In the genomic region with DNA sequence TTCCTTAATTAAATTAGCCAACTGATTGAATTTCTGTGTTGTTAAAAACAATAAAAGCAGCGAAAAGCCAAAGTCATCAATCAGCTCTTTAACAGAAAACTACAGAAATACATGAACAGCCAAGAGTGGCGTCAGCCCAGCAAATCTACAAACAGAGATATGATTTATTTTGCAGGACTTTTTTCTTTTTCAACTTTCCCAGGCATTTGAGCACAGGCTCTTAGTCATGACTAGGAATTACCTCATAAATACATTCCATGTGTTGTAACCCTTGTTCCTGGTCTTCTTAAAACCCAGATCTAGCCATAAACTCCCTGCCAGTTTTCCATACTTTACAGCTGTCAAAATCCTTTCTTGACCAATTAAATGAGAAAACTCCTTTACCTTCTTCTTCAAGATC, we compare ENCODE assay signal across 21 mouse cellular contexts.
DNase-seq lines count a peak whose midpoint lies in the region; ATAC-seq and TF ChIP-seq lines count a peak whose summit lies in the region.
"Had no signal": no experiment of that assay in that cellular context is flagged by ENCODE, and none has a peak within 500 bp of the region (broad histone marks: within the 10 kb centered on the region; RNA-seq: fewer than 3 reads in every experiment).

No protein-coding gene starts in this region.

- H3K27me3 ChIP-seq in lung, postnatal 0 days (replicated peaks; ENCODE audit: insufficient read depth, low read length): no peaks in the 10 kb centered on the region
- no peaks in the 10 kb centered on the region for H3K27me3 ChIP-seq in limb, embryonic 13.5 days
- no peaks in the 10 kb centered on the region for H3K27me3 ChIP-seq in neural tube, embryonic 15.5 days (replicated peaks)
- H3K27me3 ChIP-seq: embryonic facial prominence, embryonic 15.5 days; Patski had no signal

- no peak overlapping the region for H3K4me2 ChIP-seq in lung, postnatal 0 days (replicated peaks; ENCODE audit: low read depth, low read length)
- no peak overlapping the region for H3K4me2 ChIP-seq in limb, embryonic 13.5 days (replicated peaks)
- no peak overlapping the region for H3K4me2 ChIP-seq in neural tube, embryonic 15.5 days
- H3K4me2 ChIP-seq: embryonic facial prominence, embryonic 15.5 days; liver, embryonic 11.5 days had no signal

- TF ChIP-seq POLR2A in lung, adult 2 months (IDR thresholded peaks at IDR 0.05; ENCODE audit: borderline replicate concordance, extremely low read depth, low read depth, low read length): no peak

- H3K9ac ChIP-seq in lung, postnatal 0 days (replicated peaks; ENCODE audit: low read depth): no peak overlapping the region
- H3K9ac ChIP-seq in limb, embryonic 13.5 days: no peak overlapping the region
- no peak overlapping the region for H3K9ac ChIP-seq in neural tube, embryonic 15.5 days (replicated peaks)
- H3K9ac ChIP-seq: embryonic facial prominence, embryonic 15.5 days; liver, postnatal 0 days had no signal

- no peak for TF ChIP-seq CTCF in gastrocnemius, adult 2 months (IDR thresholded peaks at IDR 0.05)
- no peak for TF ChIP-seq CTCF in lung, postnatal 0 days (IDR thresholded peaks at IDR 0.05)
- TF ChIP-seq CTCF in lung, adult 2 months (IDR thresholded peaks at IDR 0.05; ENCODE audit: insufficient read depth, low read length): no peak

- no peak overlapping the region for H3K4me3 ChIP-seq in gastrocnemius, adult 2 months
- no peak overlapping the region for H3K4me3 ChIP-seq in lung, postnatal 0 days (ENCODE audit: low read depth, low read length)
- H3K4me3 ChIP-seq in lung, adult 2 months (replicated peaks; ENCODE audit: extremely low read depth, low read depth, low read length): no peak overlapping the region
- no peak overlapping the region for H3K4me3 ChIP-seq in limb, embryonic 13.5 days
- H3K4me3 ChIP-seq in neural tube, embryonic 15.5 days (replicated peaks): no peak overlapping the region
- H3K4me3 ChIP-seq: embryonic facial prominence, embryonic 15.5 days; forebrain, embryonic 10.5 days; hindbrain, embryonic 10.5 days had no signal

- no peaks in the 10 kb centered on the region for H3K9me3 ChIP-seq in lung, postnatal 0 days (ENCODE audit: low read length)
- no peaks in the 10 kb centered on the region for H3K9me3 ChIP-seq in limb, embryonic 13.5 days
- no peaks in the 10 kb centered on the region for H3K9me3 ChIP-seq in neural tube, embryonic 15.5 days (replicated peaks)
- H3K9me3 ChIP-seq: embryonic facial prominence, embryonic 15.5 days; forebrain, embryonic 10.5 days; hindbrain, embryonic 10.5 days had no signal

- 64% methylated on average over 2 of the region's 2 CpGs for WGBS in lung, postnatal 0 days
- WGBS in lung, adult 2 months: 69% methylated on average over 2 of the region's 2 CpGs
- 38% methylated on average over 2 of the region's 2 CpGs for WGBS in limb, embryonic 13.5 days
- 76% methylated on average over 2 of the region's 2 CpGs for WGBS in neural tube, embryonic 15.5 days

- H3K4me1 ChIP-seq in lung, postnatal 0 days (ENCODE audit: insufficient read depth, low read depth, low read length): no peaks in the 10 kb centered on the region
- no peaks in the 10 kb centered on the region; the same call in 1 of the 2 replicates for H3K4me1 ChIP-seq in lung, adult 2 months (ENCODE audit: control insufficient read depth, insufficient read depth, low read length)
- peaks cover 20% of the 10 kb centered on the region for H3K4me1 ChIP-seq in limb, embryonic 13.5 days
- peaks cover 2% of the 10 kb centered on the region; the same call in 1 of the 2 replicates for H3K4me1 ChIP-seq in neural tube, embryonic 15.5 days

- DNase-seq in gastrocnemius, adult 2 months: no peak
- DNase-seq in gastrocnemius, postnatal 36 days: no peak
- DNase-seq in lung, postnatal 0 days (ENCODE audit: low spot score): peak; percentile 70
- no peak for DNase-seq in lung, adult 2 months
- no peak for DNase-seq in right cerebral cortex, postnatal 14 days
- DNase-seq: adrenal gland, adult 8-10 months; cerebellum, adult 18-20 months; cerebellum, postnatal 36 days; embryo, embryonic 11 days; liver, postnatal 0 days had no signal

- TF ChIP-seq EP300 in lung, postnatal 0 days (IDR thresholded peaks at IDR 0.05): no peak

- H3K36me3 ChIP-seq in lung, postnatal 0 days (ENCODE audit: insufficient read depth, low read length): no peaks in the 10 kb centered on the region
- no peaks in the 10 kb centered on the region for H3K36me3 ChIP-seq in limb, embryonic 13.5 days
- no peaks in the 10 kb centered on the region for H3K36me3 ChIP-seq in neural tube, embryonic 15.5 days
- H3K36me3 ChIP-seq: embryonic facial prominence, embryonic 15.5 days; forebrain, embryonic 10.5 days; hindbrain, embryonic 10.5 days had no signal

- ATAC-seq in lung, postnatal 0 days: 0 out of 2 replicates have a peak, but pooled peaks have one; percentile 19
- ATAC-seq in limb, embryonic 13.5 days (ENCODE audit: low FRiP score, low read depth): peak; percentile 83
- no peak for ATAC-seq in neural tube, embryonic 15.5 days (ENCODE audit: low FRiP score)
- ATAC-seq: forebrain, embryonic 16.5 days; hindbrain, postnatal 0 days; intestine, postnatal 0 days; liver, postnatal 0 days; Patski had no signal

- intact Hi-C loops in gastrocnemius, adult 2 months (cut with DNase I): no loop called here
- intact Hi-C loops in gastrocnemius, postnatal 36 days (cut with DNase I): no loop called here

- H3K27ac ChIP-seq in gastrocnemius, adult 2 months: peak overlapping the region; percentile 51; the same call in 1 of the 2 replicates
- no peak overlapping the region for H3K27ac ChIP-seq in lung, postnatal 0 days (ENCODE audit: low read length)
- no peak overlapping the region for H3K27ac ChIP-seq in limb, embryonic 13.5 days
- no peak overlapping the region for H3K27ac ChIP-seq in neural tube, embryonic 15.5 days (replicated peaks)
- H3K27ac ChIP-seq: embryonic facial prominence, embryonic 15.5 days; forebrain, embryonic 10.5 days; hindbrain, embryonic 10.5 days; hindbrain, postnatal 0 days; macrophage had no signal
